Mouse (Mus musculus): Measurements from ENCODE around the gene Vil1. TPM values are rescaled to one million over a fixed set of nuclear protein-coding genes. Genes with fewer than 3 reads are reported as not detected.

Vil1 gene
- polyA plus RNA-seq, 1 experiment from 2014 or later: 0.76 TPM

GRCm38 (mm10) chr1:74375561-74375960, 33.6 kb upstream of the Vil1 start:
- Histone ChIP-seq H3K36me3 (replicated peaks) (no peaks in the 10 kb centered on the region), H3K9ac (no peak overlapping the region), H3K9me3 (replicated peaks) (no peaks in the 10 kb centered on the region), H3K4me2 (no peak overlapping the region), H3K4me3 (replicated peaks) (no peak overlapping the region), H3K4me1 (replicated peaks) (peaks cover 47% of the 10 kb centered on the region), H3K27me3 (0 out of 2 replicates have a peak, but pooled peaks cover 4% of the 10 kb centered on the region), H3K27ac (replicated peaks) (no peak overlapping the region; the same call in 1 of the 2 replicates)
- no peak for ATAC-seq (ENCODE audit: insufficient read depth)
- 65% methylated on average over 10 of the region's 10 CpGs for WGBS (ENCODE audit: insufficient replicate concordance)

GRCm38 (mm10) chr1:74376396-74376795, 32.8 kb upstream of the Vil1 start:
- H3K9me3 ChIP-seq (replicated peaks): no peaks in the 10 kb centered on the region
- H3K4me3 ChIP-seq (replicated peaks): no peak overlapping the region
- H3K9ac ChIP-seq: no peak overlapping the region
- no peak overlapping the region; the same call in 1 of the 2 replicates for H3K4me2 ChIP-seq
- 39% methylated on average over 4 of the region's 4 CpGs for WGBS (ENCODE audit: insufficient replicate concordance)
- H3K36me3 ChIP-seq (replicated peaks): no peaks in the 10 kb centered on the region
- H3K27ac ChIP-seq (replicated peaks): no peak overlapping the region
- 0 out of 2 replicates have a peak, but pooled peaks cover 4% of the 10 kb centered on the region for H3K27me3 ChIP-seq
- ATAC-seq (ENCODE audit: insufficient read depth): no peak
- peaks cover 54% of the 10 kb centered on the region for H3K4me1 ChIP-seq (replicated peaks)

- H3K27me3 ChIP-seq: 0 out of 2 replicates have a peak, but pooled peaks cover 4% of the 10 kb centered on the region
- H3K4me2 ChIP-seq: no peak overlapping the region
- H3K9ac ChIP-seq: no peak overlapping the region
- 60% methylated on average over 7 of the region's 7 CpGs for WGBS (ENCODE audit: insufficient replicate concordance)
- no peak overlapping the region for H3K4me3 ChIP-seq (replicated peaks)
- peaks cover 67% of the 10 kb centered on the region for H3K4me1 ChIP-seq (replicated peaks)
- H3K27ac ChIP-seq (replicated peaks): no peak overlapping the region
- no peaks in the 10 kb centered on the region for H3K9me3 ChIP-seq (replicated peaks)
- no peaks in the 10 kb centered on the region for H3K36me3 ChIP-seq (replicated peaks)
- ATAC-seq (ENCODE audit: insufficient read depth): peak; percentile 38; the same call in 1 of the 2 replicates
Observed at GRCm38 (mm10) chr1:74379058-74379504, 30.1 kb upstream of the Vil1 start.

GRCm38 (mm10) chr1:74380484-74380883, 28.7 kb upstream of the Vil1 start:
- Histone ChIP-seq H3K4me2 (no peak overlapping the region), H3K4me1 (replicated peaks) (peaks cover 66% of the 10 kb centered on the region), H3K36me3 (replicated peaks) (no peaks in the 10 kb centered on the region), H3K9me3 (replicated peaks) (no peaks in the 10 kb centered on the region), H3K27me3 (0 out of 2 replicates have a peak, but pooled peaks cover 4% of the 10 kb centered on the region), H3K4me3 (replicated peaks) (no peak overlapping the region), H3K9ac (no peak overlapping the region), H3K27ac (replicated peaks) (no peak overlapping the region)
- 68% methylated on average over 5 of the region's 5 CpGs for WGBS (ENCODE audit: insufficient replicate concordance)
- ATAC-seq (ENCODE audit: insufficient read depth): no peak

- Histone ChIP-seq H3K4me3 (replicated peaks) (no peak overlapping the region), H3K27me3 (0 out of 2 replicates have a peak, but pooled peaks cover 4% of the 10 kb centered on the region), H3K9ac (no peak overlapping the region), H3K4me1 (replicated peaks) (peaks cover 62% of the 10 kb centered on the region), H3K9me3 (replicated peaks) (no peaks in the 10 kb centered on the region), H3K27ac (replicated peaks) (no peak overlapping the region), H3K36me3 (replicated peaks) (no peaks in the 10 kb centered on the region), H3K4me2 (no peak overlapping the region)
- no peak for ATAC-seq (ENCODE audit: insufficient read depth)
- 38% methylated on average over 10 of the region's 10 CpGs for WGBS (ENCODE audit: insufficient replicate concordance)
Observed at GRCm38 (mm10) chr1:74381588-74382021, 27.6 kb upstream of the Vil1 start.

- Histone ChIP-seq H3K9ac (no peak overlapping the region), H3K27me3 (no peaks in the 10 kb centered on the region), H3K4me2 (no peak overlapping the region), H3K4me1 (replicated peaks) (peaks cover 79% of the 10 kb centered on the region), H3K27ac (replicated peaks) (no peak overlapping the region), H3K36me3 (replicated peaks) (no peaks in the 10 kb centered on the region), H3K4me3 (replicated peaks) (no peak overlapping the region), H3K9me3 (replicated peaks) (no peaks in the 10 kb centered on the region)
- WGBS (ENCODE audit: insufficient replicate concordance): 64% methylated on average over 13 of the region's 13 CpGs
- no peak for ATAC-seq (ENCODE audit: insufficient read depth)
Observed at GRCm38 (mm10) chr1:74383385-74383784, 25.8 kb upstream of the Vil1 start.

GRCm38 (mm10) chr1:74384525-74384924, 24.7 kb upstream of the Vil1 start:
- Histone ChIP-seq H3K27me3 (no peaks in the 10 kb centered on the region), H3K9ac (no peak overlapping the region), H3K9me3 (replicated peaks) (no peaks in the 10 kb centered on the region), H3K4me3 (replicated peaks) (no peak overlapping the region), H3K27ac (replicated peaks) (no peak overlapping the region), H3K4me2 (no peak overlapping the region), H3K4me1 (replicated peaks) (peaks cover 81% of the 10 kb centered on the region), H3K36me3 (replicated peaks) (no peaks in the 10 kb centered on the region)
- ATAC-seq (ENCODE audit: insufficient read depth): no peak
- WGBS (ENCODE audit: insufficient replicate concordance): 70% methylated on average over 8 of the region's 8 CpGs

GRCm38 (mm10) chr1:74385064-74385463, 24.1 kb upstream of the Vil1 start:
- Histone ChIP-seq H3K9ac (no peak overlapping the region), H3K4me1 (replicated peaks) (peaks cover 81% of the 10 kb centered on the region), H3K36me3 (replicated peaks) (no peaks in the 10 kb centered on the region), H3K27me3 (no peaks in the 10 kb centered on the region), H3K4me2 (no peak overlapping the region), H3K27ac (replicated peaks) (no peak overlapping the region), H3K9me3 (replicated peaks) (no peaks in the 10 kb centered on the region), H3K4me3 (replicated peaks) (no peak overlapping the region)
- no peak for ATAC-seq (ENCODE audit: insufficient read depth)
- 78% methylated on average over 10 of the region's 10 CpGs for WGBS (ENCODE audit: insufficient replicate concordance)

GRCm38 (mm10) chr1:74385531-74385930, 23.6 kb upstream of the Vil1 start:
- Histone ChIP-seq H3K4me3 (replicated peaks) (no peak overlapping the region), H3K4me2 (no peak overlapping the region), H3K36me3 (replicated peaks) (no peaks in the 10 kb centered on the region), H3K4me1 (replicated peaks) (peaks cover 81% of the 10 kb centered on the region), H3K9ac (no peak overlapping the region), H3K27me3 (no peaks in the 10 kb centered on the region), H3K27ac (replicated peaks) (no peak overlapping the region), H3K9me3 (replicated peaks) (no peaks in the 10 kb centered on the region)
- ATAC-seq (ENCODE audit: insufficient read depth): no peak
- WGBS (ENCODE audit: insufficient replicate concordance): 69% methylated on average over 8 of the region's 8 CpGs

GRCm38 (mm10) chr1:74386363-74386713, 22.8 kb upstream of the Vil1 start:
- WGBS (ENCODE audit: insufficient replicate concordance): 51% methylated on average over 8 of the region's 10 CpGs
- Histone ChIP-seq H3K27ac (replicated peaks) (peak overlapping the region; percentile 95), H3K4me1 (replicated peaks) (peaks cover 80% of the 10 kb centered on the region), H3K9me3 (replicated peaks) (no peaks in the 10 kb centered on the region), H3K36me3 (replicated peaks) (no peaks in the 10 kb centered on the region), H3K4me3 (replicated peaks) (peak overlapping the region; percentile 74), H3K4me2 (peak overlapping the region; percentile 89), H3K9ac (peak overlapping the region; percentile 85), H3K27me3 (no peaks in the 10 kb centered on the region)
- no peak for ATAC-seq (ENCODE audit: insufficient read depth)

- Histone ChIP-seq H3K36me3 (replicated peaks) (no peaks in the 10 kb centered on the region), H3K4me1 (replicated peaks) (peaks cover 76% of the 10 kb centered on the region), H3K27me3 (no peaks in the 10 kb centered on the region), H3K4me2 (peak overlapping the region; percentile 89), H3K9me3 (replicated peaks) (no peaks in the 10 kb centered on the region), H3K9ac (peak overlapping the region; percentile 85), H3K27ac (replicated peaks) (peak overlapping the region; percentile 95), H3K4me3 (replicated peaks) (peak overlapping the region; percentile 74)
- ATAC-seq (ENCODE audit: insufficient read depth): peak; percentile 75
- WGBS (ENCODE audit: insufficient replicate concordance): under 1% methylated on average over 26 of the region's 26 CpGs
Observed at GRCm38 (mm10) chr1:74386714-74387385, 22.3 kb upstream of the Vil1 start.
